Mouse (Mus musculus): Measurements from ENCODE around the gene Icam5.

- no peak for TF ChIP-seq POLR2A (IDR thresholded peaks at IDR 0.05; ENCODE audit: borderline replicate concordance, low read depth, low read length)
- no peak for TF ChIP-seq CTCF (IDR thresholded peaks at IDR 0.05; ENCODE audit: low read depth, low read length)
Observed at GRCm38 (mm10) chr9:21062928-21063327, 31.1 kb downstream of the Icam5 start.

Measured in bone marrow macrophage, adult 2 months (primary cell).